Mouse (Mus musculus): ENCODE results near the gene Svep1.

Gene Svep1

GRCm38 (mm10) chr4:58170430-58170829 lies 36.2 kb downstream of the Svep1 start:
- DNase-seq (ENCODE audit: low spot score): no peak

GRCm38 (mm10) chr4:58169918-58170317 lies 36.7 kb downstream of the Svep1 start:
- DNase-seq (ENCODE audit: low spot score): no peak

- no peak for DNase-seq (ENCODE audit: low spot score)
Measured at GRCm38 (mm10) chr4:58168366-58168765, 38.3 kb downstream of the Svep1 start.

GRCm38 (mm10) chr4:58165711-58166110 lies 40.9 kb downstream of the Svep1 start:
- DNase-seq (ENCODE audit: low spot score): no peak

- no peak for DNase-seq (ENCODE audit: low spot score)
Measured at GRCm38 (mm10) chr4:58161901-58162300, 44.8 kb downstream of the Svep1 start.

- DNase-seq (ENCODE audit: low spot score): no peak
Measured at GRCm38 (mm10) chr4:58159564-58159963, 47.1 kb downstream of the Svep1 start.

- DNase-seq (ENCODE audit: low spot score): peak; percentile 40
Measured at GRCm38 (mm10) chr4:58150301-58150700, 56.4 kb downstream of the Svep1 start.

- DNase-seq (ENCODE audit: low spot score): no peak
Measured at GRCm38 (mm10) chr4:58149186-58149585, 57.5 kb downstream of the Svep1 start.

GRCm38 (mm10) chr4:58148547-58148946 lies 58.1 kb downstream of the Svep1 start:
- DNase-seq (ENCODE audit: low spot score): no peak

GRCm38 (mm10) chr4:58146676-58147075 lies 60.0 kb downstream of the Svep1 start:
- no peak for DNase-seq (ENCODE audit: low spot score)

GRCm38 (mm10) chr4:58139764-58140556 lies 66.7 kb downstream of the Svep1 start:
- no peak for DNase-seq (ENCODE audit: low spot score)

GRCm38 (mm10) chr4:58139241-58139640 lies 67.4 kb downstream of the Svep1 start:
- DNase-seq (ENCODE audit: low spot score): no peak

- no peak for DNase-seq (ENCODE audit: low spot score)
Measured at GRCm38 (mm10) chr4:58133610-58134309, 72.9 kb downstream of the Svep1 start.

- DNase-seq (ENCODE audit: low spot score): no peak
Measured at GRCm38 (mm10) chr4:58129844-58130243, 76.8 kb downstream of the Svep1 start.

- DNase-seq (ENCODE audit: low spot score): no peak
Measured at GRCm38 (mm10) chr4:58127024-58127423, 79.6 kb downstream of the Svep1 start.

GRCm38 (mm10) chr4:58115452-58115851 lies 91.2 kb downstream of the Svep1 start:
- peak; percentile 3 for DNase-seq (ENCODE audit: low spot score)

GRCm38 (mm10) chr4:58111008-58111407 lies 95.7 kb downstream of the Svep1 start:
- no peak for DNase-seq (ENCODE audit: low spot score)

- DNase-seq (ENCODE audit: low spot score): no peak
Measured at GRCm38 (mm10) chr4:58109793-58110192, 96.9 kb downstream of the Svep1 start.

- DNase-seq (ENCODE audit: low spot score): no peak
Measured at GRCm38 (mm10) chr4:58108364-58108763, 98.3 kb downstream of the Svep1 start.

GRCm38 (mm10) chr4:58097732-58098131 lies 108.9 kb downstream of the Svep1 start:
- DNase-seq (ENCODE audit: low spot score): no peak

GRCm38 (mm10) chr4:58086738-58087137 lies 119.9 kb downstream of the Svep1 start:
- no peak for DNase-seq (ENCODE audit: low spot score)

- DNase-seq (ENCODE audit: low spot score): no peak
Measured at GRCm38 (mm10) chr4:58086151-58086550, 120.5 kb downstream of the Svep1 start.

GRCm38 (mm10) chr4:58085340-58085739 lies 121.3 kb downstream of the Svep1 start:
- no peak for DNase-seq (ENCODE audit: low spot score)
